ENCODE assay signal across 27 mouse cellular contexts in genomic region chr12:70845371-70845770, GRCm38 (mm10). TPM values are rescaled to one million over a fixed set of nuclear protein-coding genes. Genes with fewer than 3 reads are reported as not detected.
DNase-seq lines count a peak whose midpoint lies in the region; ATAC-seq and TF ChIP-seq lines count a peak whose summit lies in the region.
"Had no signal": no experiment of that assay in that cellular context is flagged by ENCODE, and none has a peak within 500 bp of the region (broad histone marks: within the 10 kb centered on the region; RNA-seq: fewer than 3 reads in every experiment).

No protein-coding gene starts in this region.

- DNase-seq in adrenal gland, postnatal 14 days: peak; percentile 32
- DNase-seq in adrenal gland, adult 8-10 months: no peak
- DNase-seq in 416B (ENCODE audit: low read depth) (peak; percentile 44), NIH3T3 (ENCODE audit: low read depth) (peak; percentile 66)
- DNase-seq in thymus, adult 18-20 months: no peak
- no peak for DNase-seq in hindbrain, postnatal 0 days (ENCODE audit: low spot score)
- DNase-seq: cerebellum, adult 11-12 months; cerebellum, postnatal 10 days; heart, postnatal 4 days; kidney, adult 9 months; kidney, postnatal 10 days; layer of hippocampus, adult 9-11 months; liver; lung, adult 2 months; lung, postnatal 10 days; midbrain, embryonic 14.5 days; right cerebral cortex, postnatal 25 days; thymus, postnatal 25 days had no signal

- no peaks in the 10 kb centered on the region for H3K9me3 ChIP-seq in hindbrain, postnatal 0 days (ENCODE audit: low read length)
- H3K9me3 ChIP-seq: G1E; heart, embryonic 15.5 days; intestine, embryonic 15.5 days had no signal

- H3K27me3 ChIP-seq in myocyte (ENCODE audit: control insufficient read depth, insufficient read depth, insufficient read length): no peaks in the 10 kb centered on the region
- H3K27me3 ChIP-seq in hindbrain, postnatal 0 days (ENCODE audit: insufficient read depth, low read length): no peaks in the 10 kb centered on the region
- H3K27me3 ChIP-seq: heart, embryonic 15.5 days; intestine, embryonic 15.5 days had no signal

- peaks cover 100% of the 10 kb centered on the region for H3K79me2 ChIP-seq in myocyte (ENCODE audit: control insufficient read depth, insufficient read depth)

- peak overlapping the region; percentile 49 for H3K4me2 ChIP-seq in myocyte (ENCODE audit: low read depth)
- H3K4me2 ChIP-seq in hindbrain, postnatal 0 days (ENCODE audit: low read depth, low read length): no peak overlapping the region
- H3K4me2 ChIP-seq: heart, embryonic 15.5 days; hindbrain, embryonic 14.5 days; intestine, embryonic 15.5 days had no signal

- TF ChIP-seq CTCF in hindbrain, postnatal 0 days (IDR thresholded peaks at IDR 0.05; ENCODE audit: low read depth): no peak

- H3K9ac ChIP-seq in hindbrain, postnatal 0 days (replicated peaks; ENCODE audit: low read length): no peak overlapping the region
- H3K9ac ChIP-seq: heart, embryonic 15.5 days; hindbrain, embryonic 14.5 days; intestine, embryonic 15.5 days; liver, embryonic 14.5 days had no signal

- no peaks in the 10 kb centered on the region for H3K4me1 ChIP-seq in hindbrain, postnatal 0 days (ENCODE audit: insufficient read depth, low read length)
- H3K4me1 ChIP-seq: intestine, embryonic 15.5 days had no signal

- H3K27ac ChIP-seq in hindbrain, postnatal 0 days: no peak overlapping the region
- H3K27ac ChIP-seq: heart, embryonic 15.5 days; hindbrain, embryonic 14.5 days; intestine, embryonic 15.5 days; liver, embryonic 14.5 days; macrophage had no signal

- WGBS in hindbrain, postnatal 0 days: 88% methylated on average over 2 of the region's 2 CpGs

- no peak for ATAC-seq in hindbrain, postnatal 0 days
- ATAC-seq: forebrain, embryonic 16.5 days; intestine, embryonic 15.5 days had no signal

- no peak for TF ChIP-seq POLR2A in myocyte (IDR thresholded peaks at IDR 0.05; ENCODE audit: insufficient read length, low read depth)

- H3ac ChIP-seq in myocyte (ENCODE audit: control insufficient read depth, insufficient read length): no peak overlapping the region

- no peak overlapping the region for H3K4me3 ChIP-seq in myocyte
- H3K4me3 ChIP-seq in hindbrain, postnatal 0 days (ENCODE audit: low read length): no peak overlapping the region
- H3K4me3 ChIP-seq: erythroblast, embryonic 14.5 days; heart, embryonic 15.5 days; intestine, embryonic 15.5 days had no signal

- no peaks in the 10 kb centered on the region for H3K36me3 ChIP-seq in myocyte (ENCODE audit: control insufficient read depth, insufficient read depth)
- no peaks in the 10 kb centered on the region for H3K36me3 ChIP-seq in hindbrain, postnatal 0 days (ENCODE audit: insufficient read depth, low read length)
- H3K36me3 ChIP-seq: heart, embryonic 15.5 days; intestine, embryonic 15.5 days had no signal

TF ChIP-seq in myocyte, 11 proteins besides CTCF, POLR2A, EP300 and RAD21:
- TF ChIP-seq REST (IDR thresholded peaks at IDR 0.05; ENCODE audit: insufficient read depth, insufficient read length): no peak
- no peak for TF ChIP-seq USF1 (IDR thresholded peaks at IDR 0.05; ENCODE audit: low read depth)
- no peak for TF ChIP-seq E2F4 (IDR thresholded peaks at IDR 0.05; ENCODE audit: insufficient read depth)
- no peak for TF ChIP-seq TCF3 (IDR thresholded peaks at IDR 0.05; ENCODE audit: insufficient read length, low read depth)
- TF ChIP-seq MYOG (IDR thresholded peaks at IDR 0.05; ENCODE audit: control insufficient read depth in 1 of 3, insufficient read depth in 1 of 3, insufficient read length in 2 of 3, low read depth in 2 of 3): no peak
- no peak for TF ChIP-seq SRF (IDR thresholded peaks at IDR 0.05; ENCODE audit: control insufficient read depth, insufficient read length, low read depth)
- no peak for TF ChIP-seq MYOD1 (IDR thresholded peaks at IDR 0.05; ENCODE audit: control insufficient read depth in 1 of 3, insufficient read length in 2 of 3, low read depth in 2 of 3)
- TF ChIP-seq CEBPB (IDR thresholded peaks at IDR 0.05; ENCODE audit: insufficient read depth, poor library complexity, severe bottlenecking): no peak
- TF ChIP-seq MAX (IDR thresholded peaks at IDR 0.05; ENCODE audit: low read depth): no peak
- TF ChIP-seq POLR2AphosphoS2 (IDR thresholded peaks at IDR 0.05; ENCODE audit: insufficient read length, low read depth): no peak
- no peak for TF ChIP-seq TCF12 (IDR thresholded peaks at IDR 0.05; ENCODE audit: insufficient read depth, poor library complexity, severe bottlenecking)

RNA-seq across cellular contexts. Expression of gene Frmd6, which starts 20.1 kb away (rescaled TPM):
- total RNA-seq in adrenal gland, postnatal 14 days (2021): 44.9 and 45.1 TPM in 2 replicates
- 100 to 1,000 TPM in 2 of 4 experiments, 10 to 100 TPM in 2; 55.0 to 240 (median 120) TPM for total RNA-seq in adrenal gland, adult 8-10 months (2022)
- polyA plus RNA-seq in myocyte (2012; fragmentation: generic; extraction: Trizol): 11.7 TPM
- 7.0 and 7.9 TPM in 2 replicates for total RNA-seq in hindbrain, postnatal 0 days (2014; rRNA removed)
- polyA plus RNA-seq in hindbrain, postnatal 0 days (2015; fragmentation: Nextera tagmentation; extraction: Ambion mirVana): 5.8 and 6.5 TPM in 2 replicates

Comparison
In these comparisons a context has a peak if more than half of its experiments do, and no peak if none do; other contexts are left out.
1. DNase-seq: peak in adrenal gland, postnatal 14 days (single experiment), 416B (single experiment) and NIH3T3 (single experiment); none in adrenal gland, adult 8-10 months (single experiment), thymus, adult 18-20 months (0 of 2) and hindbrain, postnatal 0 days (single experiment).